Mouse (Mus musculus): Measurements from ENCODE around the gene Slc26a9.
A peak's percentile ranks its signal among the peaks of the same experiment; 100 is the strongest.

Gene Slc26a9

GRCm38 (mm10) chr1:131743868-131744464 lies at the start of gene Slc26a9:
Slc26a9 (plus strand) TSS chr1:131744022.
- peak in 1 of 2 experiments; percentile 65 for DNase-seq

GRCm38 (mm10) chr1:131695308-131695707 lies 48.5 kb upstream of the Slc26a9 start:
- no peak for DNase-seq

GRCm38 (mm10) chr1:131696325-131696724 lies 47.5 kb upstream of the Slc26a9 start:
- no peak for DNase-seq

GRCm38 (mm10) chr1:131698770-131699169 lies 45.1 kb upstream of the Slc26a9 start:
- DNase-seq = no peak

GRCm38 (mm10) chr1:131699642-131700041 lies 44.2 kb upstream of the Slc26a9 start:
- no peak for DNase-seq

- DNase-seq = no peak
These were observed 43.4 kb upstream of the Slc26a9 start for GRCm38 (mm10) chr1:131700447-131700846.

GRCm38 (mm10) chr1:131701391-131701790 lies 42.4 kb upstream of the Slc26a9 start:
- DNase-seq = no peak

GRCm38 (mm10) chr1:131702094-131702766 lies 41.6 kb upstream of the Slc26a9 start:
- no peak for DNase-seq

GRCm38 (mm10) chr1:131703482-131703881 lies 40.3 kb upstream of the Slc26a9 start:
- no peak for DNase-seq

GRCm38 (mm10) chr1:131708338-131708737 lies 35.5 kb upstream of the Slc26a9 start:
- peak; percentile 55 to 72 for DNase-seq

- DNase-seq = no peak
These were observed 32.3 kb upstream of the Slc26a9 start for GRCm38 (mm10) chr1:131711518-131711917.

GRCm38 (mm10) chr1:131712386-131712785 lies 31.4 kb upstream of the Slc26a9 start:
- DNase-seq = peak; percentile 73 to 89

GRCm38 (mm10) chr1:131714388-131715337 lies 29.2 kb upstream of the Slc26a9 start:
- DNase-seq = peak in 1 of 2 experiments; percentile 29

- no peak for DNase-seq
These were observed 24.7 kb upstream of the Slc26a9 start for GRCm38 (mm10) chr1:131718952-131719694.

- no peak for DNase-seq
These were observed 21.8 kb upstream of the Slc26a9 start for GRCm38 (mm10) chr1:131721989-131722388.

GRCm38 (mm10) chr1:131723549-131723948 lies 20.3 kb upstream of the Slc26a9 start:
- no peak for DNase-seq

GRCm38 (mm10) chr1:131726586-131726985 lies 17.2 kb upstream of the Slc26a9 start:
- DNase-seq = no peak

- no peak for DNase-seq
These were observed 13.0 kb upstream of the Slc26a9 start for GRCm38 (mm10) chr1:131730639-131731437.

- no peak for DNase-seq
These were observed 10.2 kb upstream of the Slc26a9 start for GRCm38 (mm10) chr1:131733474-131734180.

GRCm38 (mm10) chr1:131734657-131735273 lies 9.1 kb upstream of the Slc26a9 start:
- DNase-seq = no peak

- no peak for DNase-seq
These were observed 7.3 kb upstream of the Slc26a9 start for GRCm38 (mm10) chr1:131736494-131736893.

All from lung, postnatal 4 days (tissue).